Mouse (Mus musculus): ENCODE results near the gene Lpcat2.

GRCm38 (mm10) chr8:92913396-92913795 lies 58.3 kb downstream of the Lpcat2 start:
- TF ChIP-seq CTCF (IDR thresholded peaks at IDR 0.05; ENCODE audit: low read depth, low read length) = no peak
- TF ChIP-seq TAL1 (conservative IDR thresholded peaks at IDR 0.05; ENCODE audit: low read depth, low read length) = no peak
- TF ChIP-seq POLR2AphosphoS5 (IDR thresholded peaks at IDR 0.05; ENCODE audit: insufficient replicate concordance, low read depth, low read length) = no peak
- no peak for TF ChIP-seq GATA1 (IDR thresholded peaks at IDR 0.05; ENCODE audit: borderline replicate concordance, low read length)

Measured in G1E (cell line).